Mouse (Mus musculus): ENCODE measurements at regions not wholly inside any gene's neighbourhood (a gene's known extent, or its start where the extent isn't known, plus 50 kb on each side); places are given as distances from the start of the nearest gene placed in this dataset.

DNA sequence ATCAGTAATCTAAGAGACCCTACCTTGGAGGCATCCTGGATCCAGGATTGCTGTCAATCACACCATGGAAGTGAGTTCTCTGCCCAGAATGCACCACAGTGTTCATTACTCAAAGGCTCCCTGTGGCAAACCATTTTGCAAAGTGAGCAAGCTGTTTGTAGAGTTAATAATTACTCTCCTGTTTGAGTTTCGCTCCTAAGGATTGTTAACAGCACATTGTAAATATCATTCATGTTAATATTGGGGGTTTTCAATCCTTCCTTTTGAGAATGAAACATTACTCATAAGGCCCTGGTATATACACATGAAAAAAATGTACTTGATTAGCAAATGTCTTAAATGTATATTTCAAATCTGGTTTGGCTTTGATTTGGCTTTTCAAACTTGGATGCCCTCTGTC, 58.1 kb upstream of the Clstn2 start:
- DNase-seq (ENCODE audit: low spot score) = no peak

DNA sequence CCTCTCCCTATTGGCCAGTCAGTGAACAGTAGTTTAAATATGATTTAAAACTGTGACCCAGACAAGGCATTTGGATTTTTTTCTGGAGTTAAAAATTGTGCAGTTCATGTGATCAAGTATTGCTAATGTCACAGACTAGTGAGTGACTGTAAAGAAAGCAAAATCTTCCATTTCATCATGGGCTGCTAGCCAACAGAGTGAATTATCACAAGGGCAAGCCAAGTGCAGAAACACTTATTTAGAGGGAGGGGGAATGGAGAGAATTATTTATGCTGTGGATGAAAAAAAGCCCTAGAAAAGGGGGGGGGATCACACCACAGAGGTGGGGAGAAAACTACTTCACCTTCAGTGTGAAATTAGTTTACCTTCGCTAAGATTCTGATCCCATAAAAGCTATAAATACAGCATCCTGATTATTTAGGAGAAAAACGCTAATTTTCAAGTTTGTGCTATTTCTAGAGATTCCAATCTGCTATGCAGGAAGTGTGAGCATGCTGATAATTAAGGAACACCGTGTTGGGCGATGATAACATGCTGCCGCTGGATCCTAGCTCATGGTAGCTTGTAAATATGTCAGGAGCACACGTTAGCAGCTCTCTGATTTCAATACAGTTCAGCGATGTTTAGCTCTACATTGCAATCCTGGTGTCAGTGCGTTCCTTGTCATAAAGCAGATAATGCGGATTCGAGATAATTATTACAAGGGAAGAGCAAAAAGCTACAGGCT, 62.2 kb upstream of the Clstn2 start:
- no peak overlapping the region for H3K4me3 ChIP-seq (ENCODE audit: low read depth, low read length)
- no peaks in the 10 kb centered on the region for H3K36me3 ChIP-seq (ENCODE audit: insufficient read depth, low read length)
- 56% methylated on average over 10 of the region's 10 CpGs for WGBS
- DNase-seq (ENCODE audit: low spot score) (no peak), ATAC-seq (no peak)
- TF ChIP-seq CTCF (IDR thresholded peaks at IDR 0.05) (no peak), EP300 (IDR thresholded peaks at IDR 0.05) (no peak)
- no peak overlapping the region for H3K27ac ChIP-seq (ENCODE audit: low read length)
- H3K4me1 ChIP-seq (ENCODE audit: insufficient read depth, low read depth, low read length) = no peaks in the 10 kb centered on the region
- H3K4me2 ChIP-seq (replicated peaks; ENCODE audit: low read depth, low read length) = no peak overlapping the region
- H3K27me3 ChIP-seq (replicated peaks; ENCODE audit: insufficient read depth, low read length) = no peaks in the 10 kb centered on the region
- no peaks in the 10 kb centered on the region for H3K9me3 ChIP-seq (ENCODE audit: low read length)
- no peak overlapping the region for H3K9ac ChIP-seq (replicated peaks; ENCODE audit: low read depth)

More for the DNA sequence above, 58.1 kb upstream of the Clstn2 start:
- Histone ChIP-seq H3K4me2 (replicated peaks; ENCODE audit: low read depth, low read length) (no peak overlapping the region), H3K36me3 (ENCODE audit: insufficient read depth, low read length) (no peaks in the 10 kb centered on the region), H3K4me1 (ENCODE audit: insufficient read depth, low read depth, low read length) (no peaks in the 10 kb centered on the region), H3K9me3 (ENCODE audit: low read length) (no peaks in the 10 kb centered on the region), H3K9ac (replicated peaks; ENCODE audit: low read depth) (no peak overlapping the region), H3K27ac (ENCODE audit: low read length) (no peak overlapping the region), H3K27me3 (replicated peaks; ENCODE audit: insufficient read depth, low read length) (no peaks in the 10 kb centered on the region), H3K4me3 (ENCODE audit: low read depth, low read length) (no peak overlapping the region)
- ATAC-seq = no peak
- WGBS = 52% methylated on average over 1 of the region's 1 CpGs
- TF ChIP-seq EP300 (IDR thresholded peaks at IDR 0.05) (no peak), CTCF (IDR thresholded peaks at IDR 0.05) (no peak)

DNA sequence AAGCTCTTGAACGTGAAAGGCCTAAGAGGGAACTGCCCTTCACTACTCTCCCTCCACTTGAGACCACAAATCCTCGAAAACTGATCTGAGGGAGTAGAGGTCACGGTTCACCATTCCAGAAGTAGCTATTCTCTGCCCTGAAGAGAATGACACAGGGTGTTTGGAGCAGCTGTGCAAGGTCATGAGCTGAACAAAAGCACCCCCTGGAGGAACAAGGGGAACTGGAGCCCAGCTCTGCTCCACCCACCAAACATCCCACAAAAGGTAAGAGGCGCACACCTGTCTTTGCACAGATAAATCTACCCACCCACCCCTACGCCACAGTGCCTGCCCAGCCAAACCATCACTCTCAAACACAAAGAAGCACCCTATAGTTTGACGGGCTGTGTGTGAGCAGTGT, 90.4 kb upstream of the Clstn2 start:
- DNase-seq (ENCODE audit: low spot score) (no peak), ATAC-seq (no peak)
- Histone ChIP-seq H3K4me3 (ENCODE audit: low read depth, low read length) (no peak overlapping the region), H3K9ac (replicated peaks; ENCODE audit: low read depth) (no peak overlapping the region), H3K9me3 (ENCODE audit: low read length) (no peaks in the 10 kb centered on the region), H3K4me2 (replicated peaks; ENCODE audit: low read depth, low read length) (no peak overlapping the region), H3K27me3 (replicated peaks; ENCODE audit: insufficient read depth, low read length) (no peaks in the 10 kb centered on the region), H3K36me3 (ENCODE audit: insufficient read depth, low read length) (no peaks in the 10 kb centered on the region), H3K4me1 (ENCODE audit: insufficient read depth, low read depth, low read length) (no peaks in the 10 kb centered on the region), H3K27ac (ENCODE audit: low read length) (no peak overlapping the region)
- 56% methylated on average over 6 of the region's 6 CpGs for WGBS
- no peak for TF ChIP-seq EP300 (IDR thresholded peaks at IDR 0.05)
- TF ChIP-seq CTCF (IDR thresholded peaks at IDR 0.05) = no peak

DNA sequence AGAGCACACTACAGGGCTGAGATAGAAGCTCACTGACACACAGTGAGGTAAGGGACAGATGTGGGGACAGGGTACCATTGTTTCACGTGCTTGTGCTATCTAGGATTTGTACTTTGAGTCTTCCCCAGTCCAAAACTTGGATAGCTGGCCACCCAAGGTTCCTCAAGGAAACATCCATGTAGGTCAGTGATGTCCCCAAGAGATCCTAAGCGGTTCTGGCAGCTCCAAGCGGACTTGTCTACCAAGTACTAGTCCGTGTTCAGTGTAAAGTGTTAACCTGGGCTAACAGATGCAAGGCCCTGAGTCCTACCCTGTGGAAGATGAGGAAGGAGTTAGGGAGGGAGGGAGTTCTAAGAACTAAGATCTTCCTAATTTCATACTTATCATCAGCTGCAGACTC, 96.6 kb upstream of the Clstn2 start:
- no peak overlapping the region for H3K9ac ChIP-seq (replicated peaks; ENCODE audit: low read depth)
- no peaks in the 10 kb centered on the region for H3K4me1 ChIP-seq (ENCODE audit: insufficient read depth, low read depth, low read length)
- H3K27ac ChIP-seq (ENCODE audit: low read length) = no peak overlapping the region
- no peaks in the 10 kb centered on the region for H3K36me3 ChIP-seq (ENCODE audit: insufficient read depth, low read length)
- H3K27me3 ChIP-seq (replicated peaks; ENCODE audit: insufficient read depth, low read length) = no peaks in the 10 kb centered on the region
- H3K4me2 ChIP-seq (replicated peaks; ENCODE audit: low read depth, low read length) = no peak overlapping the region
- no peaks in the 10 kb centered on the region for H3K9me3 ChIP-seq (ENCODE audit: low read length)
- no peak overlapping the region for H3K4me3 ChIP-seq (ENCODE audit: low read depth, low read length)
- TF ChIP-seq CTCF (IDR thresholded peaks at IDR 0.05) (no peak), EP300 (IDR thresholded peaks at IDR 0.05) (no peak)
- DNase-seq (ENCODE audit: low spot score) (no peak), ATAC-seq (no peak)
- 73% methylated on average over 4 of the region's 4 CpGs for WGBS

DNA sequence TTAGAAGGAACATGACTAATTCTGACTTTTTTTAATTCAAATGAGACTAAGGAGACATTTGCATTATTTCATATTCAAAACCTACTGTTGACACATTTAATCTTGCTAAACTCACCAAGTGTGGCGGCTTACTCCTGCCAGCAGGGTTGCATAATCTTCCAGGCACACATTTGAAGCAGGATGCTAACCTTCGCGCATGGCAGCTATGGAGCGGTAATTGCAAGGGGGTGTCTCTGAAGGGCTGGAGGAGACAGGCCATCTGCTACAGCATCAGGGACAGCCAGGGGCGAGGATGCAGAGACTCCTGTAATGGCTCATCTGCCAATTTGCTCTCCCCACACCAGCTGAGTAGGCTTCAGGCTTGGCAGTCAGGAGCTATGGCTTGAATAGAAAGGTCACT, 97.9 kb upstream of the Clstn2 start:
- no peak for TF ChIP-seq CTCF (IDR thresholded peaks at IDR 0.05)
- TF ChIP-seq EP300 (IDR thresholded peaks at IDR 0.05) = no peak
- Histone ChIP-seq H3K9me3 (ENCODE audit: low read length) (no peaks in the 10 kb centered on the region), H3K27ac (ENCODE audit: low read length) (no peak overlapping the region), H3K4me1 (ENCODE audit: insufficient read depth, low read depth, low read length) (no peaks in the 10 kb centered on the region), H3K27me3 (replicated peaks; ENCODE audit: insufficient read depth, low read length) (no peaks in the 10 kb centered on the region), H3K36me3 (ENCODE audit: insufficient read depth, low read length) (no peaks in the 10 kb centered on the region), H3K9ac (replicated peaks; ENCODE audit: low read depth) (no peak overlapping the region), H3K4me3 (ENCODE audit: low read depth, low read length) (no peak overlapping the region), H3K4me2 (replicated peaks; ENCODE audit: low read depth, low read length) (no peak overlapping the region)
- 62% methylated on average over 5 of the region's 5 CpGs for WGBS
- ATAC-seq (no peak), DNase-seq (ENCODE audit: low spot score) (peak; percentile 5)

DNA sequence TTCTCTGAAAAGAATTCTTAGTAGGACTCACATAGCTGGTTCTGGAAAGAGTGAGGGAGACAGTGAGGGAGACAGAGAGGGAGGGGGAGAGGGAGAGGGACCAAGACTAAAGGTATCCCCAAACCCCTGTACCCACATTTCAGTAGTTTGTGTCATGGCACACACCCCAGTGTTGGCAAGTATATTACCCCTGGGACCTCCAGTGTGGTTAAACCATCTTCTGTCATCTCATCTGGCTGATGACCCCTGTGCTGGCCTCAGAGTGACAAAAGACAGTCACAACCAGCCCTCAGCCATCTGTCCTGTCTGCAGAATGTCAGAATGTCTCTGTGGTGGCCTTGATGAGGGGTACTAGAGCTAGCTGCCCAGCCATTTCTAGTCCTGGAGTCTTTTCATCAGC, 107.6 kb upstream of the Clstn2 start:
- Histone ChIP-seq H3K27ac (ENCODE audit: low read length) (no peak overlapping the region), H3K9ac (replicated peaks; ENCODE audit: low read depth) (no peak overlapping the region), H3K4me3 (ENCODE audit: low read depth, low read length) (no peak overlapping the region), H3K9me3 (ENCODE audit: low read length) (no peaks in the 10 kb centered on the region), H3K36me3 (ENCODE audit: insufficient read depth, low read length) (no peaks in the 10 kb centered on the region), H3K4me1 (ENCODE audit: insufficient read depth, low read depth, low read length) (no peaks in the 10 kb centered on the region), H3K27me3 (replicated peaks; ENCODE audit: insufficient read depth, low read length) (no peaks in the 10 kb centered on the region), H3K4me2 (replicated peaks; ENCODE audit: low read depth, low read length) (no peak overlapping the region)
- DNase-seq (ENCODE audit: low spot score) (no peak), ATAC-seq (no peak)
- no peak for TF ChIP-seq EP300 (IDR thresholded peaks at IDR 0.05)

DNA sequence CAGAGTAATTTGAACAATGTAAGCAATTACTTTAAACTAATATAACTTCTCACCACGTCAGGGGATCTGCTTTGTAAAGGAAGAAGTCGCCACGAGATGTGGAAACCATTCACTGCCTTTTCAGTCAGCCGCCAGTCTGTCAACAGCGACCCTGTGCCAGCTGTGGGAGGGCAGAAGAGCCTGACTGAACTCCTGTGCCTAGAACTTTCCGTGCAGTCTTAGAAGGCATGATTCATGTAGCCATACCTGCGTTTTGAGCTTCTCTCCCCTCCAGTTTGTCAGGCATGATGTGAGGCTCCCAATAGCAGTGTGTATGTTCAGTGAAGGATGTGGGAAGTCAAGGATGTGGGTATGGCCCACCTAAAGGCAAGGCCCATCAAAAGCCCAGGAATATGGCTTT, 109.1 kb upstream of the Clstn2 start:
- ATAC-seq (no peak), DNase-seq (ENCODE audit: low spot score) (no peak)
- 70% methylated on average over 7 of the region's 7 CpGs for WGBS
- no peaks in the 10 kb centered on the region for H3K27me3 ChIP-seq (replicated peaks; ENCODE audit: insufficient read depth, low read length)
- no peaks in the 10 kb centered on the region for H3K36me3 ChIP-seq (ENCODE audit: insufficient read depth, low read length)
- H3K4me1 ChIP-seq (ENCODE audit: insufficient read depth, low read depth, low read length) = no peaks in the 10 kb centered on the region
- H3K27ac ChIP-seq (ENCODE audit: low read length) = no peak overlapping the region
- no peaks in the 10 kb centered on the region for H3K9me3 ChIP-seq (ENCODE audit: low read length)
- H3K4me3 ChIP-seq (ENCODE audit: low read depth, low read length) = no peak overlapping the region
- TF ChIP-seq EP300 (IDR thresholded peaks at IDR 0.05) (no peak), CTCF (IDR thresholded peaks at IDR 0.05) (no peak)
- H3K9ac ChIP-seq (replicated peaks; ENCODE audit: low read depth) = no peak overlapping the region
- no peak overlapping the region for H3K4me2 ChIP-seq (replicated peaks; ENCODE audit: low read depth, low read length)

Measured in lung, postnatal 0 days (tissue).